Mouse (Mus musculus) myocyte (in vitro differentiated cells): ENCODE measurements around the gene Adgrg1. TPM values are rescaled to one million over a fixed set of nuclear protein-coding genes. Genes with fewer than 3 reads are reported as not detected.

ENCODE experiments used
- H3K27me3 ChIP-seq: one replicate; pipeline ENCODE4 v1.6.1; 2011; ENCODE audit not compliant: control insufficient read depth, insufficient read depth, insufficient read length
- H3K36me3 ChIP-seq: one replicate; pipeline ENCODE4 v1.6.1; 2011; ENCODE audit not compliant: control insufficient read depth, insufficient read depth
- H3K4me2 ChIP-seq: one replicate; pipeline ENCODE4 v1.6.1; 2011; ENCODE audit warnings: low read depth, control low read depth
- H3K4me3 ChIP-seq: one replicate; pipeline ENCODE4 v1.5.1; 2011; ENCODE audit warnings: mild to moderate bottlenecking, control low read depth, moderate library complexity
- H3K79me2 ChIP-seq: one replicate; pipeline ENCODE4 v1.6.1; 2011; ENCODE audit not compliant: control insufficient read depth, insufficient read depth
- H3ac ChIP-seq: one replicate; pipeline ENCODE4 v1.6.1; 2011; ENCODE audit not compliant: control insufficient read depth, insufficient read length
- CEBPB ChIP-seq: IDR thresholded peaks from 2 replicates; pipeline ENCODE4 v1.6.1; 2011; ENCODE audit warnings: mild to moderate bottlenecking, moderate library complexity; ENCODE audit not compliant: poor library complexity, insufficient read depth, severe bottlenecking
- E2F4 ChIP-seq: IDR thresholded peaks from one replicate; pipeline ENCODE4 v1.6.1; 2011; ENCODE audit warnings: mild to moderate bottlenecking, control low read depth, moderate library complexity; ENCODE audit not compliant: insufficient read depth
- MAX ChIP-seq: IDR thresholded peaks from one replicate; pipeline ENCODE4 v1.6.1; 2011; ENCODE audit warnings: low read depth, mild to moderate bottlenecking, control low read depth
- MYOD1 ChIP-seq, 3 experiments: IDR thresholded peaks; one replicate each; pipeline ENCODE4 v1.6.1; 2011; ENCODE audit warnings: control low read depth in 2 of 3, low read depth in 2 of 3, mild to moderate bottlenecking in 2 of 3, moderate library complexity in 1 of 3; ENCODE audit not compliant: insufficient read length in 2 of 3, control insufficient read depth in 1 of 3
- MYOG ChIP-seq, 3 experiments: IDR thresholded peaks; one replicate each; pipeline ENCODE4 v1.6.1; 2011; ENCODE audit warnings: control low read depth in 2 of 3, low read depth in 2 of 3, mild to moderate bottlenecking in 2 of 3; ENCODE audit not compliant: insufficient read length in 2 of 3, control insufficient read depth in 1 of 3, insufficient read depth in 1 of 3
- POLR2A ChIP-seq: IDR thresholded peaks from one replicate; pipeline ENCODE4 v1.6.1; 2011; ENCODE audit warnings: low read depth, mild to moderate bottlenecking, control low read depth, moderate library complexity; ENCODE audit not compliant: insufficient read length
- POLR2AphosphoS2 ChIP-seq: IDR thresholded peaks from one replicate; pipeline ENCODE4 v1.6.1; 2011; ENCODE audit warnings: low read depth, control low read depth; ENCODE audit not compliant: insufficient read length
- REST ChIP-seq: IDR thresholded peaks from one replicate; pipeline ENCODE4 v1.6.1; 2011; ENCODE audit warnings: mild to moderate bottlenecking, control low read depth, moderate library complexity; ENCODE audit not compliant: insufficient read depth, insufficient read length
- SRF ChIP-seq: IDR thresholded peaks from one replicate; pipeline ENCODE4 v1.6.1; 2011; ENCODE audit warnings: low read depth; ENCODE audit not compliant: control insufficient read depth, insufficient read length
- TCF12 ChIP-seq: IDR thresholded peaks from one replicate; pipeline ENCODE4 v1.6.1; 2011; ENCODE audit warnings: mild to moderate bottlenecking, control low read depth; ENCODE audit not compliant: poor library complexity, insufficient read depth, severe bottlenecking
- TCF3 ChIP-seq: IDR thresholded peaks from one replicate; pipeline ENCODE4 v1.6.1; 2011; ENCODE audit warnings: low read depth, control low read depth; ENCODE audit not compliant: insufficient read length
- USF1 ChIP-seq: IDR thresholded peaks from one replicate; pipeline ENCODE4 v1.6.1; 2011; ENCODE audit warnings: low read depth, mild to moderate bottlenecking, control low read depth, moderate library complexity
- polyA plus RNA-seq: library from polyadenylated mRNA; unstranded; fragments of >200 nt; fragmentation: generic; extraction: Trizol; gene quantifications from one replicate; pipeline ENCODE4 v1.2.1, GENCODE M21; 2012; ENCODE audit warnings: missing spikeins

Gene Adgrg1
- 12.4 TPM for polyA plus RNA-seq

GRCm38 (mm10) chr8:94974467-94975165 lies at the start of gene Adgrg1:
Adgrg1 (plus strand) TSS chr8:94974751.
- no peak within 1 kb of the TSS for H3ac ChIP-seq
- no peak within 1 kb of the TSS for H3K4me3 ChIP-seq
- TF ChIP-seq USF1 = no peak
- TF ChIP-seq CEBPB = no peak
- TF ChIP-seq POLR2A = no peak
- no peak for TF ChIP-seq TCF12
- TF ChIP-seq REST = no peak
- TF ChIP-seq MAX = no peak
- no peak for TF ChIP-seq E2F4
- TF ChIP-seq POLR2AphosphoS2 = no peak
- no peak for TF ChIP-seq MYOG (IDR thresholded peaks at IDR 0.05; ENCODE audit: control insufficient read depth in 1 of 3, insufficient read depth in 1 of 3, insufficient read length in 2 of 3, low read depth in 2 of 3)
- TF ChIP-seq MYOD1 (IDR thresholded peaks at IDR 0.05; ENCODE audit: control insufficient read depth in 1 of 3, insufficient read length in 2 of 3, low read depth in 2 of 3) = no peak
- no peak for TF ChIP-seq SRF
- no peak for TF ChIP-seq TCF3
- H3K79me2 ChIP-seq = no peaks in the 10 kb centered on the region
- no peaks in the 10 kb centered on the region for H3K36me3 ChIP-seq
- H3K27me3 ChIP-seq = no peaks in the 10 kb centered on the region
- H3K4me2 ChIP-seq = no peak within 1 kb of the TSS

- Histone ChIP-seq H3K79me2 (no peaks in the 10 kb centered on the region), H3K4me2 (no peak overlapping the region), H3K4me3 (no peak overlapping the region), H3K36me3 (no peaks in the 10 kb centered on the region), H3ac (no peak overlapping the region), H3K27me3 (peaks cover 5% of the 10 kb centered on the region)
- TF ChIP-seq TCF12 (no peak), MYOD1 (IDR thresholded peaks at IDR 0.05; ENCODE audit: control insufficient read depth in 1 of 3, insufficient read length in 2 of 3, low read depth in 2 of 3) (no peak), USF1 (no peak), CEBPB (no peak), REST (no peak), POLR2AphosphoS2 (no peak), MYOG (IDR thresholded peaks at IDR 0.05; ENCODE audit: control insufficient read depth in 1 of 3, insufficient read depth in 1 of 3, insufficient read length in 2 of 3, low read depth in 2 of 3) (no peak), E2F4 (no peak), TCF3 (no peak), MAX (no peak), POLR2A (no peak), SRF (no peak)
Observed at GRCm38 (mm10) chr8:94928227-94928626, 46.3 kb upstream of the Adgrg1 start.

GRCm38 (mm10) chr8:94933918-94934317 lies 40.6 kb upstream of the Adgrg1 start:
- TF ChIP-seq REST (no peak), TCF12 (no peak), MAX (no peak), POLR2A (no peak), E2F4 (no peak), SRF (no peak), USF1 (no peak), TCF3 (no peak), CEBPB (no peak), POLR2AphosphoS2 (no peak), MYOG (IDR thresholded peaks at IDR 0.05; ENCODE audit: control insufficient read depth in 1 of 3, insufficient read depth in 1 of 3, insufficient read length in 2 of 3, low read depth in 2 of 3) (no peak), MYOD1 (IDR thresholded peaks at IDR 0.05; ENCODE audit: control insufficient read depth in 1 of 3, insufficient read length in 2 of 3, low read depth in 2 of 3) (no peak)
- H3K27me3 ChIP-seq = peaks cover 46% of the 10 kb centered on the region

GRCm38 (mm10) chr8:94935172-94935571 lies 39.4 kb upstream of the Adgrg1 start:
- Histone ChIP-seq H3K36me3 (no peaks in the 10 kb centered on the region), H3K4me3 (no peak overlapping the region), H3ac (no peak overlapping the region), H3K4me2 (no peak overlapping the region), H3K79me2 (no peaks in the 10 kb centered on the region), H3K27me3 (peaks cover 46% of the 10 kb centered on the region)
- no peak for TF ChIP-seq MYOG (IDR thresholded peaks at IDR 0.05; ENCODE audit: control insufficient read depth in 1 of 3, insufficient read depth in 1 of 3, insufficient read length in 2 of 3, low read depth in 2 of 3)
- TF ChIP-seq SRF = no peak
- TF ChIP-seq CEBPB = no peak
- no peak for TF ChIP-seq USF1

More at GRCm38 (mm10) chr8:94933918-94934317, 40.6 kb upstream of the Adgrg1 start:
- Histone ChIP-seq H3ac (no peak overlapping the region), H3K79me2 (no peaks in the 10 kb centered on the region), H3K36me3 (no peaks in the 10 kb centered on the region), H3K4me3 (no peak overlapping the region), H3K4me2 (no peak overlapping the region)

GRCm38 (mm10) chr8:94942566-94942965 lies 32.0 kb upstream of the Adgrg1 start:
- H3K4me2 ChIP-seq = no peak overlapping the region
- H3K79me2 ChIP-seq = no peaks in the 10 kb centered on the region
- H3K36me3 ChIP-seq = no peaks in the 10 kb centered on the region
- no peak overlapping the region for H3K4me3 ChIP-seq
- H3ac ChIP-seq = no peak overlapping the region
- H3K27me3 ChIP-seq = peaks cover 9% of the 10 kb centered on the region
- TF ChIP-seq MAX (no peak), POLR2AphosphoS2 (no peak), CEBPB (no peak), MYOD1 (IDR thresholded peaks at IDR 0.05; ENCODE audit: control insufficient read depth in 1 of 3, insufficient read length in 2 of 3, low read depth in 2 of 3) (no peak), REST (no peak), E2F4 (no peak), POLR2A (no peak), USF1 (no peak), MYOG (IDR thresholded peaks at IDR 0.05; ENCODE audit: control insufficient read depth in 1 of 3, insufficient read depth in 1 of 3, insufficient read length in 2 of 3, low read depth in 2 of 3) (no peak), TCF3 (no peak), SRF (no peak), TCF12 (no peak)
